Mouse (Mus musculus) myocyte (in vitro differentiated cells): ENCODE measurements around the gene Pdgfra. TPM values are rescaled to one million over a fixed set of nuclear protein-coding genes. Genes with fewer than 3 reads are reported as not detected.

Source experiments
- H3K27me3 ChIP-seq: one replicate; pipeline ENCODE4 v1.6.1; 2011; ENCODE audit not compliant: control insufficient read depth, insufficient read depth, insufficient read length
- H3K36me3 ChIP-seq: one replicate; pipeline ENCODE4 v1.6.1; 2011; ENCODE audit not compliant: control insufficient read depth, insufficient read depth
- H3K4me2 ChIP-seq: one replicate; pipeline ENCODE4 v1.6.1; 2011; ENCODE audit warnings: low read depth, control low read depth
- H3K4me3 ChIP-seq: one replicate; pipeline ENCODE4 v1.5.1; 2011; ENCODE audit warnings: mild to moderate bottlenecking, control low read depth, moderate library complexity
- H3K79me2 ChIP-seq: one replicate; pipeline ENCODE4 v1.6.1; 2011; ENCODE audit not compliant: control insufficient read depth, insufficient read depth
- H3ac ChIP-seq: one replicate; pipeline ENCODE4 v1.6.1; 2011; ENCODE audit not compliant: control insufficient read depth, insufficient read length
- CEBPB ChIP-seq: IDR thresholded peaks from 2 replicates; pipeline ENCODE4 v1.6.1; 2011; ENCODE audit warnings: mild to moderate bottlenecking, moderate library complexity; ENCODE audit not compliant: poor library complexity, insufficient read depth, severe bottlenecking
- E2F4 ChIP-seq: IDR thresholded peaks from one replicate; pipeline ENCODE4 v1.6.1; 2011; ENCODE audit warnings: mild to moderate bottlenecking, control low read depth, moderate library complexity; ENCODE audit not compliant: insufficient read depth
- MAX ChIP-seq: IDR thresholded peaks from one replicate; pipeline ENCODE4 v1.6.1; 2011; ENCODE audit warnings: low read depth, mild to moderate bottlenecking, control low read depth
- MYOD1 ChIP-seq, 3 experiments: IDR thresholded peaks; one replicate each; pipeline ENCODE4 v1.6.1; 2011; ENCODE audit warnings: control low read depth in 2 of 3, low read depth in 2 of 3, mild to moderate bottlenecking in 2 of 3, moderate library complexity in 1 of 3; ENCODE audit not compliant: insufficient read length in 2 of 3, control insufficient read depth in 1 of 3
- MYOG ChIP-seq, 3 experiments: IDR thresholded peaks; one replicate each; pipeline ENCODE4 v1.6.1; 2011; ENCODE audit warnings: control low read depth in 2 of 3, low read depth in 2 of 3, mild to moderate bottlenecking in 2 of 3; ENCODE audit not compliant: insufficient read length in 2 of 3, control insufficient read depth in 1 of 3, insufficient read depth in 1 of 3
- POLR2A ChIP-seq: IDR thresholded peaks from one replicate; pipeline ENCODE4 v1.6.1; 2011; ENCODE audit warnings: low read depth, mild to moderate bottlenecking, control low read depth, moderate library complexity; ENCODE audit not compliant: insufficient read length
- POLR2AphosphoS2 ChIP-seq: IDR thresholded peaks from one replicate; pipeline ENCODE4 v1.6.1; 2011; ENCODE audit warnings: low read depth, control low read depth; ENCODE audit not compliant: insufficient read length
- REST ChIP-seq: IDR thresholded peaks from one replicate; pipeline ENCODE4 v1.6.1; 2011; ENCODE audit warnings: mild to moderate bottlenecking, control low read depth, moderate library complexity; ENCODE audit not compliant: insufficient read depth, insufficient read length
- SRF ChIP-seq: IDR thresholded peaks from one replicate; pipeline ENCODE4 v1.6.1; 2011; ENCODE audit warnings: low read depth; ENCODE audit not compliant: control insufficient read depth, insufficient read length
- TCF12 ChIP-seq: IDR thresholded peaks from one replicate; pipeline ENCODE4 v1.6.1; 2011; ENCODE audit warnings: mild to moderate bottlenecking, control low read depth; ENCODE audit not compliant: poor library complexity, insufficient read depth, severe bottlenecking
- TCF3 ChIP-seq: IDR thresholded peaks from one replicate; pipeline ENCODE4 v1.6.1; 2011; ENCODE audit warnings: low read depth, control low read depth; ENCODE audit not compliant: insufficient read length
- USF1 ChIP-seq: IDR thresholded peaks from one replicate; pipeline ENCODE4 v1.6.1; 2011; ENCODE audit warnings: low read depth, mild to moderate bottlenecking, control low read depth, moderate library complexity
- polyA plus RNA-seq: library from polyadenylated mRNA; unstranded; fragments of >200 nt; fragmentation: generic; extraction: Trizol; gene quantifications from one replicate; pipeline ENCODE4 v1.2.1, GENCODE M21; 2012; ENCODE audit warnings: missing spikeins

Pdgfra gene
- polyA plus RNA-seq, 1 experiment = 1.1 TPM

DNA sequence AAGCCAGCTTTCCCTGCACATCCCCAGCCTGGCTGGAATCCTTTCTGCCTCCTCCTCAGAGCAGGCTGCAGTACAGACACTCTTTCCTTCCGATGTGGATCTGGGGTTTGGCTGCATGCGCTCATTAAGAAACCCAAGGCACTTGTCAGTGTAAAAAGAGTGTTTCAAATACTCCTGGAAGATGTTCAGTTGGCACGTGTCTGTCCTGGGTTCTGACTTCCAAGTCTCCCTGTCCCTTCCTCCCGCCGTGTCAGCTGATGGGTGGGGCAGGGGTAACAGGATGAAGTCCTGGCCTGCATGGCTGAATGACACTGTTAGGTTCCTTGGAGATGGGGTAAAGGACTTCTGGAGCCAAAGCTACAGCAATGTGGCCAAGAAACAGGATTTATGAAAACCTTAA, 30.4 kb upstream of the Pdgfra start:
- TF ChIP-seq MYOG (IDR thresholded peaks at IDR 0.05; ENCODE audit: control insufficient read depth in 1 of 3, insufficient read depth in 1 of 3, insufficient read length in 2 of 3, low read depth in 2 of 3) = no peak
- TF ChIP-seq TCF3 = no peak
- no peak for TF ChIP-seq MYOD1 (IDR thresholded peaks at IDR 0.05; ENCODE audit: control insufficient read depth in 1 of 3, insufficient read length in 2 of 3, low read depth in 2 of 3)
- no peak for TF ChIP-seq POLR2A
- no peaks in the 10 kb centered on the region for H3K79me2 ChIP-seq
- H3K36me3 ChIP-seq = no peaks in the 10 kb centered on the region
- no peak overlapping the region for H3ac ChIP-seq
- H3K4me2 ChIP-seq = no peak overlapping the region
- H3K4me3 ChIP-seq = no peak overlapping the region
- no peaks in the 10 kb centered on the region for H3K27me3 ChIP-seq

- Histone ChIP-seq H3K4me3 (no peak overlapping the region), H3K36me3 (no peaks in the 10 kb centered on the region), H3K4me2 (no peak overlapping the region), H3ac (no peak overlapping the region), H3K27me3 (no peaks in the 10 kb centered on the region), H3K79me2 (no peaks in the 10 kb centered on the region)
- TF ChIP-seq MYOD1 (IDR thresholded peaks at IDR 0.05; ENCODE audit: control insufficient read depth in 1 of 3, insufficient read length in 2 of 3, low read depth in 2 of 3) (no peak), REST (no peak), MAX (no peak), TCF12 (no peak), MYOG (IDR thresholded peaks at IDR 0.05; ENCODE audit: control insufficient read depth in 1 of 3, insufficient read depth in 1 of 3, insufficient read length in 2 of 3, low read depth in 2 of 3) (no peak)
Measured at GRCm38 (mm10) chr5:75134681-75135080, 17.4 kb upstream of the Pdgfra start.

GRCm38 (mm10) chr5:75143092-75143491, 9.0 kb upstream of the Pdgfra start:
- H3K36me3 ChIP-seq = no peaks in the 10 kb centered on the region
- H3K4me2 ChIP-seq = peak overlapping the region; percentile 97
- H3K27me3 ChIP-seq = no peaks in the 10 kb centered on the region
- no peak overlapping the region for H3ac ChIP-seq
- H3K4me3 ChIP-seq = peak overlapping the region; percentile 7
- TF ChIP-seq CEBPB = no peak
- no peak for TF ChIP-seq REST
- no peak for TF ChIP-seq SRF
- TF ChIP-seq USF1 = no peak
- no peak for TF ChIP-seq POLR2A
- H3K79me2 ChIP-seq = no peaks in the 10 kb centered on the region

DNA sequence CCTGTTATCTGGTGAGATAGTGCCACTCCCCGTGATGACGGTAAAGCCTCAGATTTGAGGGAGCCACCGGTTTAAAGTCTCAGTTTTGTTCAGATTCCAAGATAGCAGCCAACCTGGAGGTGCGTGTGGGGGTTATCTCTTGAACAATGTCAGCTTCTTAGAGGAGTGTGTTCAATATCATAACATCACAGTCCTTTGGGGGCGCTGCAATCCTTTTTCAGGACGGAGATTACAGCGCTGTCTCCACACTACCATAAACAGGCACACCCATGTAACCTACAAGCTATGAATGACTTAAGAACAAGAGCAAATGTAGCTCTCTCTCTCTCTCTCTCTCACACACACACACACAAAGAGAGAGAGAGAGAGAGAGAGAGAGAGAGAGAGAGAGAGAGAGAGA, 8.3 kb upstream of the Pdgfra start:
- Histone ChIP-seq H3K4me2 (no peak overlapping the region), H3K79me2 (no peaks in the 10 kb centered on the region), H3K4me3 (peak overlapping the region; percentile 7), H3K36me3 (no peaks in the 10 kb centered on the region), H3K27me3 (no peaks in the 10 kb centered on the region), H3ac (no peak overlapping the region)
- TF ChIP-seq MAX (no peak), TCF12 (no peak), CEBPB (no peak), POLR2A (no peak), MYOG (IDR thresholded peaks at IDR 0.05; ENCODE audit: control insufficient read depth in 1 of 3, insufficient read depth in 1 of 3, insufficient read length in 2 of 3, low read depth in 2 of 3) (no peak), TCF3 (no peak), SRF (no peak), POLR2AphosphoS2 (no peak), E2F4 (no peak), USF1 (no peak), REST (no peak), MYOD1 (IDR thresholded peaks at IDR 0.05; ENCODE audit: control insufficient read depth in 1 of 3, insufficient read length in 2 of 3, low read depth in 2 of 3) (no peak)

- no peaks in the 10 kb centered on the region for H3K27me3 ChIP-seq
Measured at GRCm38 (mm10) chr5:75145341-75145740, 6.8 kb upstream of the Pdgfra start.

More at GRCm38 (mm10) chr5:75145341-75145740, 6.8 kb upstream of the Pdgfra start:
- no peak overlapping the region for H3K4me3 ChIP-seq
- H3K4me2 ChIP-seq = no peak overlapping the region
- H3ac ChIP-seq = no peak overlapping the region
- H3K36me3 ChIP-seq = no peaks in the 10 kb centered on the region
- TF ChIP-seq TCF3 (no peak), POLR2AphosphoS2 (no peak), MAX (no peak), MYOG (IDR thresholded peaks at IDR 0.05; ENCODE audit: control insufficient read depth in 1 of 3, insufficient read depth in 1 of 3, insufficient read length in 2 of 3, low read depth in 2 of 3) (no peak), E2F4 (no peak), TCF12 (no peak), CEBPB (no peak), USF1 (no peak)
- H3K79me2 ChIP-seq = no peaks in the 10 kb centered on the region
